Mouse (Mus musculus): Measurements from ENCODE around the gene Dapk2.
"Not testable (repeated sequence)": the region's sequence is repeated elsewhere in the genome, so short reads cannot be mapped to it uniquely, and the experiment has no call there.

Dapk2 gene

DNA sequence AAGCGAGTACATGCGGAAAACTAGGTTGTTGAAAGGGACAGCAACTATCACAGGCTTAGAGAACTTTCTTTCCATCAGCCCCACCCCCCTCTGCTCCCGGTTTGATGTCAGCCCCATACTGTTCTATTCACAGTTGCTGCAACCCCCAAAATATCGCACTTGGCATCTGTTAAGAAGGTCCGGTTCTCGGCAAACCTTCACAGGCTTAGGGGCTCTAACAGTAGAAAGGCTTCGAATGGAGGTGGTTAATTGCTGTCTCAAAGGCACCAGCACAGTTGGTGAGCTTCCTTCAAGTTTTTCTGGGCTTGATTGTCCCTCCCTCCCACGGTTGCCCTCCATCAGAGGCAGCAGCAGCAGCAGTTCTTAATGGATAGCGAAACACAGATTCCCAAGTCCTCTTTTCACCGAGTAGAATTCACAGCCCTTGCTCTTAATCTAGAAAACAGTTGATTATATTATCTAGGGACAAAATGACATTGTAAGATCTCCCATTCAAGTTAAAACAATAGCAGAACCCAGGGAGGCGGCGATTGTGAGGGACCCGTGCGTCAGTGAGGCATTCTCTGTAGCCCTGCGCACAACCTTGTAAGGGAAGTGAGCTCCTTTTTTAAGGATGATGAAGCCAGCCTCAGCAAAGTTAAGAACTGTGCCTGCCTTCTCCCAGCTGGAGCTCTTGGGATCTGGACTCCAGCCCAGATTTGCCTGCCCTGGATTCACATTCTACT lies 117.4 kb downstream of the Dapk2 start:
- ATAC-seq (ENCODE audit: low TSS enrichment): peak; percentile 88

DNA sequence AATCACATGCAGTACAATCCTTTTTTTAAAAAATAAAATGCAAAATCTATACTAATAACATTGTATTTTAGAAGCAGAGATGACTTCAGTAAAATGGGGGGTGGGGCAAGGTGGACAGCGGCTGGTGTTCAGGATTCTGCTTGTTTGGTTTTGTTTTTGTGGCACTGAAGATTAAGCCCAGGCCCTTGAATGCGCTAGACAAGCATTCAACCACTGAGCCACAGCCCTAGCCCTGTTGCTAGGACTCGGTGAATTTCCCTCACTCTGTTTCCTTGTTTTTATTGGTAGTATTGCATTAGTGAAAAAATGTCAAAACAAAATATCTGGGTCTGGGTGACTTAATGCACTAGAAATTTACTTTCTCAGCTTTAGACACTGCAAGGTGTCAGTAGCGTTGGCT lies 118.0 kb downstream of the Dapk2 start:
- ATAC-seq (ENCODE audit: low TSS enrichment): no peak

DNA sequence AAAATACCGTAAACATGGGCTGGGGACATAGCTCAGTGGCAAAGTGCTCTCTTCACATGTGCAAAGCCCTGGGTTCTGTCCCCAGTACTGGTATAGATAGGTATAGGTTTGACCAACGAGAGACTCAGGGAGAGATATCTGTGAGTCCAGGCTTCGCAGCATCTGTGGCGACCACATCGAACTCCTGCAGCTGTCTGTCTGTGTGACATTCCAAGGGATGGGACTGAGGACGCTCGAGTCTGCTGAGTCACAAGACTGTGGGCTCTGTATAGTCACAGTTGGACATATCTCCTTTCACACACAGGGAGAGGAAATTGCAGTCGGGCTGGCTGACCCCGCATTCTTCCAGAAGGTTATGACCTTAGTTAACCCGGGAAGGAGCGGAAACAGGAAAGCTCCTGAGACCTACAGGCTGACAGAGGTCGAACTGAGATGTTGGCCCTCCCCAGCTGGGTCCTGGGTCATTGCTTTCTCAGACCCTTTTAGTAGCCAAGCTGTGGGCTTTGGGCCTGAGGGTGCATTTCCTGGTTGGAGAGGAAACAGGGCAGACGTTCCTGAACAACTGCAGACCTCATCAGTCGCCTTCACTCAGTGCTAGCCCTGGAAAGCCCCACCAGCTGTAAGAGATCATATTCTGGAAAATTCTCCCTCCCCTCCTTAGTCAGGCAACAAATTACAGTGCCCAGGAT lies 118.8 kb downstream of the Dapk2 start:
- ATAC-seq (ENCODE audit: low TSS enrichment): no peak

DNA sequence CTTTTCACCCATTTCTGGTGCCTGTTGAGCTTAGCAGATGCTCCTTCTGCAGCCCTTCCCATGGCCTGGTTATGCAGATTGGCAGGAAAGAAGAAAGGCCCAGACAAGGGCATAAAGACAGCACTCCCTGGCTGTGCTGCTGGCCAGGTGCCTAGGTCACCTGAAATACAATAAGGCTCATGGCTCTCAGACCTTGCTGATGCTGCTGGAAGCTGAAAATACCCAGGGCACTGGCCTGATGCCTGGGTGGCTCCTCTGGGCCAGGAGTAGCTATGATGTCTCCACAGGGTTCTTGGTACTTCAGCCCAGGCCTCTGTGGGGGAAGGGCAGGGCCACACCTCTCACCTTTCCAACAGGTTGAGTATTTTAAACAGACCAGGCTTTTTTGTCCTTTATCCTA lies 121.6 kb downstream of the Dapk2 start:
- ATAC-seq (ENCODE audit: low TSS enrichment): no peak

DNA sequence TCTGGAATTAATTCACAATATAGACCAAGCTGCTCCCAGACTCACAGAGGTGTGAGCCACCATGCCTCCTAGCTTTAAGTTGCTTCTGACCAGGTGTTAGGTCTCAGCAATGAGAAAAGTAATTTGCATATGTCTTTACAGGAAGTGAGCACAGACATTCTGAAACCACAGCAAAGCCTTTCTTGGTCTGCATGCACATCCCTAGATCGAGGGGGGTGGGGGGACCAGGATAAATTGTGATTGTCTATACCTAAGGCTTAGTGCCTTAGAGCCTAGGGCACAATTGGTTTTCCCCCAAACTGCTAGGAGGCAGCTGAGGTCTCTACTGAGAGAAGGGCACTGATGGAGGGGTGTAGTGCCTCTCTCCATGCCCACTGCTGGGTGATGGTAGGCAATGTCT lies 122.5 kb downstream of the Dapk2 start:
- no peak for ATAC-seq (ENCODE audit: low TSS enrichment)

DNA sequence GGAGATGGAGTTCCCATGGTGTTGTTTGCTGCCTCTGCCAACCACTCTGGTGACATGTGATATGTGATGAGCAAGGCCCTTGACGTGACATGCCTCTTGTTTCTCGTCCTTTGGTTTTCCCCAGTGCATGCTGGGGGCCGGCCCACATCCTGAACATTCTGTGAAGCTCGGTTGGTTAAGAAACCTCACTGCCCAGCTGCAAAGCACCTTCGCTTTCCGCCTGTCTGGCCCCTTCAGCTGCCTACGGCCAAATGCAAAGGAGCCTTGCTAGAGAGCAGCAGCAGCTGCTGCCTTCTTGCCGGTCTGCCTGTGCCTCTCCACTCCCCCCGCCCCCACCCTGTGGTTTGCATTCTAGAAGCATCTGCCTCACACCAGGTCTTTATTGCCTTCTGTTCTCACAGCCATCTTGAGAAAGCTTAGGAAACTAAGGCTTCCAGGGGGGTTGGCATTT lies 123.5 kb downstream of the Dapk2 start:
- ATAC-seq (ENCODE audit: low TSS enrichment): no peak

DNA sequence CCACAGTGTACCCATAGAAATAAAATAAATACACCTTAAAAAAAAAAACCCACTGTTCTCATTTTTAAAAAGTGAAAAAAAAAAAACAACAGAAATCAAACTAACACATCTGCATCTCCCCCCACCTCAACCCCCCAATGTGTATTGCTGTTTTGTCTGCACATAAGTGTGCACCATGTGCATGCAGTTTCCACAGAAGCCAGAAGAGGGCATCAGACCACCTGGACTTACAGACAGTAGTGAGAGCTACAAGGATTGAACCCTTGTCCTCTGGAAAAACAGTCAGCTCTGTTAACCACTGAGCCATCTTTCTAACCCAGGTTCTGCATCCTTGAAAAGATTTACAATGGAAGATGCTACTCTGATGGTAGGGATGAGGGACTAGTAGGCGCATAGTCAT lies 124.6 kb downstream of the Dapk2 start:
- ATAC-seq (ENCODE audit: low TSS enrichment): no peak

DNA sequence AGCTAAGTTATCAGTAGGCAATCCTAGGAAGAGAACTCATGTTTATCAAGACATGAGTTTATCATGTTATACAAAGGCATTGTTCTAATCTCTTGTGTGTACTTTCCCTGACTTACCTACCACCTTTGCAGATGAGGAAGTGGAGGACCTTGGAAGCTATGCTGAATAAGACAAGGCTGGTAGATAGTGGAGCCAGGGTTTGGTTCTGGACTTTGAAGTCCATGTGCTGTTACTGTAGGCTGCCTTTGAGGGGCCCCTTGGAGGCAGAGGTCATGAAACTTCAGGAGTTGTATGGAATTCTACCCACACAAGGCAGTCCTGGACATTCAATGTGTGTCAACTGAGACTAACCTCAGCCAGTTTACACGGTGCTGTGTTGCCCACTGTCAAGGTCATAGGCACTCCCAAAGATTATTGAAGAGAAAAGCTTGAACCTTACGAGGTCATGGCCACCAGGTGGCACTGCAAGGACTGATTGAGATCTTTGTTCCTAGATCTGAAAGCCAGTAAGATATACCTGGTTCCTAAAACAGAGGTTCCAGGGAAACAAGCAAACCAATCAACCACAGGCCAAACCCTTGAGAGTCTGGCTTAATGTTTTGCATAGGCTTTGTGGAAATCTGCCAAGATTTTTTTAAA lies 125.7 kb downstream of the Dapk2 start:
- peak; percentile 50; the same call in 1 of the 2 replicates for ATAC-seq (ENCODE audit: low TSS enrichment)

DNA sequence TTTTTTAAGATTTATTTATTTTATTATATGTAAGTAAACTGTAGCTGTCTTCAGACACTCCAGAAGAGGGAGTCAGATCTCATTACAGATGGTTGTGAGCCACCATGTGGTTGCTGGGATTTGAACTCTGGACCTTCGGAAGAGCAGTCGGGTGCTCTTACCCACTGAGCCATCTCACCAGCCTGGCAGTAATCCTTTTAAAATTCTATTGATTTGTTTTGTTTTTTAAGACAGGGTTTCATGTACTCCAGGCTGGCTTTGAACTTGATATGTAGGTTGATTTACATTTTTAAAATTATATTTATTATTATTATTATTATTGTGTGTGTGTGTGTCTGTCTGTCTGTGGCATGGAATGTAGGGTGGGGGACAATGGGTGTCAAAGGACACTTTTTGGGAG lies 127.2 kb downstream of the Dapk2 start:
- not testable (repeated sequence) for ATAC-seq (ENCODE audit: low TSS enrichment)

DNA sequence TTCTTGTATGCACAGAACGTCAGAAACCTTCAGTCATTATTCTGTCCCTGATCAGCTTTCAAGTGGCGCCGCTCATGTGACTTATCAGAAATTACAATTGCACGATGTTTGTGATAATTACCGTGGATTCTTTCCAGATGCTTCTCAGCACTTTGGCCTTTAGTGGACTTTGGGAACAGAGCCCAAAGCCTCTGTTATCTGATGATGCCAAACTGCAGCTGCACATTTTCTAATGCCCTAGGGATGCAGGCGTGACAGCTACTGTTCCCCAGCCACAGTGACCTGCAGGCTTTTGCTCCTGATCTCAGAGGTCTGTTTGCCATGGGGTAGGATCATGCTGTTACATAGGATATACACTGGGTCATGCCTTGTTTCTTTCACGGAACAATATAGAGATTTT lies 127.9 kb downstream of the Dapk2 start:
- no peak for ATAC-seq (ENCODE audit: low TSS enrichment)

DNA sequence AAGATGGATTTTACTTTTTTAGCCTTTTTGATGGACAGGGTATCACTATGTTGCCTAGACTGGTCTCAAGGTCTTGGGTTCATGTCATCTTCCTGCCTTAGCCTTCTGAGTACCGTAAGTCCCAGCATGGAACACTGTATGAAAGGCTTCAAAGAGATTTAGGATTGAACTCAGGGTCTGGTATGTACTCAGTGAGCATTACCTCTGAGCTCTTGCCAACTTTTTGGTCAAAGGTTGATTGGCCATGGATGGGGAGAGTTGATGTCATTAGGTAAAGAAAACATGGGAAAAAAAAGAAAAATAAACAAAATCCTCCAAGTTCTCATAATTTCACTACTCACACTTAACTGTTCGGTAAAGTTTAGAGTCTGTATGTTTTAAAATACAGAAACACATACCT lies 132.7 kb downstream of the Dapk2 start:
- no peak for ATAC-seq (ENCODE audit: low TSS enrichment)

DNA sequence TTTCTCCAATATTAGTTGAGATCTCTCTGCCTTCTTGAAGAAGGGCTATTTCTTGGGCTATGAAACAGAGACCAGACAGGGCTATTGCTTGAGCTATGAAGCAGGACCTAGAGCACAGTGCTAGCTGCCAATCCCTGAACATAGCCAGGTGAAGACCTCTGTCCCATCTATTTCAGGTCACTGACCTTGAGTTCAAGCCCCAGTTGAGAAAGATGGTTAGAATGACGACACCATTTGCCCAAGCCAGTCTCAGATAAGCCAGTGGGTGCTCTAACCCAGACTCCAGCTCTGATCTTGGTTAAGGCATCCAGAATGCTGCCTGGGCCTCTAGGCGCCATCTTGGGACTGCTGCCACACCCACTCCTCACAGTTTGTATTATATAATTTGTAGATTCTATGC lies 135.3 kb downstream of the Dapk2 start:
- ATAC-seq (ENCODE audit: low TSS enrichment): no peak

DNA sequence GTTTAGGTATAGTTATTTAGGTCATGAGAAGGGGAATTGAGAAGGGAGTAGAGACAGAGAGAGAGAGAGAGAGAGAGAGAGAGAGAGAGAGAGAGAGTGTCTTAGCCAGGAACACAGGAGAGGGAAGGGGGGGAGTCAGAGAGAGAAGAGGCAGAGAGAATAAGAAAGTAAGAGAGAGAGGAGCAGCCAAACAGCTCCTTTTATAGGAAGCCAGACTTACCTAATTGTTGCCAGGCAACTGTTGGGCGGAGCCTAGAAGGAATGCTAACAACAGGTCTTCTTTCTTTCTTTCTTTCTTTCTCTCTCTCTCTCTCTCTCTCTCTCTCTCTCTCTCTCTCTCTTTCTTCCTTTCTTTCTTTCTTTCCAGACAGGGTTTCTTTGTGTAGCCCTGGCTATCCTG lies 136.2 kb downstream of the Dapk2 start:
- ATAC-seq (ENCODE audit: low TSS enrichment): no peak

DNA sequence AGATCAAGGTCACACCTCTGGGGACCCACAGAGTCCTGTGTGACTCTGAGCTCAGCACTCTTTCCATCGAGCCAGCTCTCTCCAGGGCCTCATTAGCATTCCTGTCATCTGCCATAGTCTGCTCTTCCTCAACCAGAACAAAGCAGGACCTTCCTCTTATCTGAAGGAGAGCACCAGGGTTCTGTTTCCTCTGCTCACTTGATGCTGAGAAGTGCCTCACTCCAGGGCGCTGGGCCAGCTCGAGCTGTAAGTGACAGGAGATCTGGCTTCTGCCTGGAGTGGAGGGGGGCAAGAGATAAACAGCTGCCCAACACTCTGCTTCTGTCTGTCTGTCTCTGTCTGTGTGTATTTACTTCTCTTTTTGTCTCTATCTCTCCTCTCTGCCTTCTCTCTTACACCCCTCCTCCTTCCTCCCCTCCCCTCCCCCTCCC lies 137.0 kb downstream of the Dapk2 start:
- no peak for ATAC-seq (ENCODE audit: low TSS enrichment)

DNA sequence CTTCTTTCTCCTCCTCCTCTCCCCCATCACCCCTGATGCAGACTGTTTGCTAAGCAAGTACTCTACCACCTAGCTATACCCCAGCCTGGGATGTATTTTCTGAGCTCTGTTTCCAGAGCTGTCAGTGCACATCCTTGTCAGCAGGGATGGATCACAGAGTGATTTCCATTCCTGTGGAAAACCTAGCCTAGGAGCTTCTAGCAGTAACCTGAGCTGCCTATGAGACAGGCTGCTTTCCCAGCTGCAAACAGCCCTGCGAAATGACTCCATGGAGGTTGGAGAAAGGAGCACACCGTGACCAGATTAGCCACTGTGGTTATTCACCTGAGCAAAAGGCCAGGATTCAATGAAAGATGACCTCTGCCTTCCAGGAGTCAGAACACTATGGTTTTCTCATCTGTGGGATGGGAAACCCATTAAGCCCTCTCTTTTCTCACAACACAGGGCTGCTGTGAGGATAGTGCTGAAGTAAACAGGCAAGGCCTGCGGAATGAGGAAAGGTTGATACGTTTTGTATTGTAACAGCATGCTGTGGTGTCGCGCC lies 137.6 kb downstream of the Dapk2 start:
- ATAC-seq (ENCODE audit: low TSS enrichment): no peak

DNA sequence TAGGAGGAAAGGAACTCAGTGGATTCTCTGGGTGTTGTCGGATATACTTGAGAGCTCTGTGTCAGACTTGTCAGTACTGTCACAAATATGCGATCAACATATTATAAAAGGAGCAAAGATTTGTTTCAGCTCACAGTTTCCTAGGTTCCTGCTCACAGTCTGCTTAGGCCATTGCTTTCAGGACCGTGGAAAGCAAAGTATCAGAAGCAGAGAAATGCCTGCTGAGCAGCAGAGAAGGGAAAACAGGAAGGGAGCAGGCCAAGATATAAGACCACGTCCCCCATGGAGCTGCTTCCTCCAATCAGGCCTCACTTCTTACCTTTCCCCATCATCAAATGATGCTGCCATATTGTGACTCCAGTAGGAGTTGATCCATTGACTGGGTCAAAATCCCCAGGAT lies 140.8 kb downstream of the Dapk2 start:
- ATAC-seq (ENCODE audit: low TSS enrichment): no peak

DNA sequence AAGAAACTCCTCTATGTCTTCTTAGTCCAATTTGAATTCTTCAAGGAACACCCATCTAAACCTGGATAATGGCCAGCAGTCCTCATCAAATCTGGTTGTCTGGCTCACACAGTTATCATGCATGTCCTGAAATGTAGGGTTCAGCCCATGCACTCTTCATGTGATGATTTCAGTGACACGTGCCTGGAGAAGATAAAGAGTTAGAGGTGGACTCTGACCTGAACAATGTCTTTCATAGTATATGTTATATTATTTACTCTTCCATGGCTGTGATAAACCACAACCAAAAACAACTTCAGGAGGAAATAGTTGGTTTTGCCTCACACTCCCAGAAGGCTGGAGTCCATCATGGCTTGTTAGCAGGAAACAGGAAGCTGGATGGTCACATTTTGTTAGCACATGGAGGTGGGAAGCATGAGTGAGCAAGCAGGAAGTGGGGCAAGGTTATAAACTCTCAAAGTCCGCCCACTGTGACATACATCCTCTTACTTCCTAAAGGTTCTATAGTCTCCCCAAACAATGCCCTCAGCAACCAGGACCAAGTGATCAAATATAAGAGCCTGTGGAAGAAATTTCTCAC lies 142.5 kb downstream of the Dapk2 start:
- ATAC-seq (ENCODE audit: low TSS enrichment): no peak

DNA sequence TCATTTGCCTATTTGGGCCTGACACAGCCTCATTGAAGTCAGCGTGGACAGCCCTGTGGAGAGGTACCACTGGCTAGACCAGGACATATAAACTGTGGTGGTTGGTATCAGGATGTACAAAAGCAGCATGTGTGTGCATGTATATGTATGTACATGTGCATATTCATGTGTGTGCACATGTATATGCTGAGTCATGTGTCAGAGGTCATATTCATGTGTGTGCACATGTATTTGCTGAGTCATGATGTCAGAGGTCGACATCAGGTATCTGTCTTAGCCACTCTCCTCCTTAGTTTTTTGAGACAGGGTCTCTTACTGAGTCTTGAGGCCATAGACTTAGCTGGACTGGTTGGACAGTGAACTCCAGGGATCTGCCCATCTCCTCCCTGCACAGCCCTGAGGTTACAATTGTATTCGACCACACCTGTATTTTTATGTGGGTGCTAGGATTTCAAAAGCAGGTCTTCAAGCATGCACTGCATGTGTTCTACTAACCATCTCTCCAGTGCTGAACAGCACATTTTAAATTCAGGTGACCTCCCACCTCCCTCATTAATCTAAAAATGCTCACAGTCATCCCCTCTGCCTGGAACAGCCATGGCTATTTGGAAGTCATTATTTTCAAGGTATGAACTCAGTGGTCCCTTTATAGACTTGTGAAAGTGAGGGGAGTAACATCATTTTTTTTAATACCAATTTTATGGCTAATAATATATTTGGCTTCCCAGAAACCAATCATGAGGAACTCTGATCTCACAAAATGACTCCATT lies 146.5 kb downstream of the Dapk2 start:
- no peak for ATAC-seq (ENCODE audit: low TSS enrichment)

DNA sequence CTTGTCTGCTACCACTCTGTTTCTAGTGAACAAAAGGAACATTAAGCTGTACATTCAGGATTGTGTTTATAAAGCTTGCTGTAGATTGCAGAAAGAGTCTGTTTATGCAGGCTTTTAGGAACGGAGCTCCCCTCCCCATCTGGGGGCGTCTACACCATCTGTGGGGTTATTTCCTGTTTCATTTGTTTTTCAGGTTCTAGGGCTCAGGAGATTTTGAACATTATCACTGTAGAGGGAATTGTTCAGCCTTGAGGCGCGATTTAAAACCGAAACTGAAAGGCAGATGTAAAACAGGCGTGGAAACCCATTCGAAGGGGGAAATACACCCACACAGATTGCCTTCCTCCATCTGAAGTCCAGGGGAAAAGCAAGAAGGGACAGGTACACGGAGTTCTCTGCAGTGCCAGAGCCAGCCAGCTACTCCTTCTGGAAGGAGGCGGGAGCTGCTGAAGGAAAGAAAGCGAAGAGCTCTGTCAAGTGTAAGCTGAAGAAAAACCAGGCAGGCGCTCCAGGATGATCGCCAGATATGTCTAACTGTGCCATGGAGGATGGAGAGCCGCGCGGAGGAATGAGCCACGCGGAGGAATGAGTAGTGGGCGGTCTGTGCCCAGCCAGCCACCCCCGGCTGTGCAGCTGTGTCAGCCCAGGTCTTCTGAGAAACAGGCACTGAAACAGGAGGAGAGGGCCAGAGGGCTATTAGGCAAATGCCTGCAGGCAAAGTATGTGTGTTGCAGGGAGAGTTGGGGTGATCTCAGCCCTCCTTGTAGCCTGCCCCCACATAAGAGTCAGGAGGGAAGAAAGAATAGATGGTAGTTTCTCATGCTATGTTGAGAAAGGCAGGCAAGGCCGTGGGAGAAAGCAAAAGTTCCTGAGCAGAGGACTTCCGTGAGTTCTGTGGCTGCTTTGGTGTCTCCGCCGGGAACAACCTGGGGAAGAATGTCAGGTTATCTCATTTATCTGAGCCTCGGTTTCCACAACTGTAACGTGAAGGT lies 147.4 kb downstream of the Dapk2 start:
- ATAC-seq (ENCODE audit: low TSS enrichment): peak; percentile 92

DNA sequence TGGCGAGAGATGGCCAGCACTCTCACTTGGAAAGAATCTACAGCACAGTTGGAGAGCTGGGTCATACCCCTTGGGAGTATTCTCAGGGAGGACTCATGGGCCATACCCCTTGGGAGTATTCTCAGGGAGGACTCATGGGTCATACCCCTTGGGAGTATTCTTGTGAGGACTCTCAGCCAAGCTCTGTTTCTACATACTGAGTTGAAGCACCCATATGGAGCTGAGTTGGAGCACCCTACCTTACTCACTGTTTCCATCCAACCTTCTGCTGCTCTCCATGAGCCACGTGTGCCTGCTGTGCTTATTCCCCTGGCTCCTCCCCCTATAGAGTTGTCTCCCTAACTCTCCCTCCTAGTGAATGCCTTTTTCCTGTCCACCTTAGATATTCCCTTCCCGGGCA lies 148.4 kb downstream of the Dapk2 start:
- ATAC-seq (ENCODE audit: low TSS enrichment): no peak

Measured in frontal cortex, adult (tissue).